Comparison of ENCODE assay signal across 13 mouse cellular contexts in the genomic region with DNA sequence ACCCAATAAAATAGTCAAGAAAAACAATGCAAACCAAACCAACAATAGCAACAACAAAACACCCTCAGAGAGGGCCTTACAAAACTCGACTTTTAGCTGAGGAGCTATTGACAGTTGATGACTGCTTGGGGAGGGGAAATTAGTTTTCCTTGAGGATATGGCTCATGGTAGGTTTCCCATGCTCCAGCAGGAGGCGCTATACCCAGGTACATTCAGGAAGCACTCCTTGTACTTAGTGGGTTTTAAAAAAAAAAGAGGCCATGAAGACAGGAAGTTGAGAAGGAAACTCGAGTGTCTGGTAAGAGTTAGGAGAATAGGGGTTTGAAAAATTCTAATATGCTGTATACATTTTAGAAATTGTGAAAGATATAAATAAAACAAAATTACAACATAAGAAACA.
"Had no signal": no experiment of that assay in that cellular context is flagged by ENCODE, and none has a peak within 500 bp of the region (broad histone marks: within the 10 kb centered on the region; RNA-seq: fewer than 3 reads in every experiment).

No protein-coding gene starts in this region.

- H3K27me3 ChIP-seq: intestine, embryonic 15.5 days; limb, embryonic 12.5 days; megakaryocyte, embryonic 14.5 days; midbrain, embryonic 15.5 days; neural tube, embryonic 12.5 days had no signal

- H3K4me1 ChIP-seq: intestine, embryonic 15.5 days; limb, embryonic 12.5 days; megakaryocyte, embryonic 14.5 days had no signal

- DNase-seq: kidney, adult 8-10 months; kidney, postnatal 10 days; kidney, postnatal 4 days; lung, postnatal 10 days; thymus, adult 18-20 months; thymus, postnatal 14 days had no signal

- H3K4me3 ChIP-seq: intestine, embryonic 15.5 days; limb, embryonic 12.5 days; megakaryocyte, embryonic 14.5 days; midbrain, embryonic 15.5 days; neural tube, embryonic 12.5 days had no signal

- H3K9ac ChIP-seq: intestine, embryonic 15.5 days; limb, embryonic 12.5 days; midbrain, embryonic 15.5 days; neural tube, embryonic 12.5 days had no signal

- H3K9me3 ChIP-seq: intestine, embryonic 15.5 days; limb, embryonic 12.5 days; midbrain, embryonic 15.5 days; neural tube, embryonic 12.5 days had no signal

- H3K27ac ChIP-seq: intestine, embryonic 15.5 days; limb, embryonic 12.5 days; macrophage; midbrain, embryonic 15.5 days; neural tube, embryonic 12.5 days had no signal

- ATAC-seq: intestine, embryonic 15.5 days; midbrain, embryonic 15.5 days had no signal

- H3K4me2 ChIP-seq: intestine, embryonic 15.5 days; limb, embryonic 12.5 days; midbrain, embryonic 11.5 days; midbrain, embryonic 15.5 days; neural tube, embryonic 12.5 days had no signal

- H3K36me3 ChIP-seq: intestine, embryonic 15.5 days; limb, embryonic 12.5 days; midbrain, embryonic 15.5 days; neural tube, embryonic 12.5 days had no signal
